Mouse (Mus musculus): ENCODE measurements around the gene Cuedc2.

DNA sequence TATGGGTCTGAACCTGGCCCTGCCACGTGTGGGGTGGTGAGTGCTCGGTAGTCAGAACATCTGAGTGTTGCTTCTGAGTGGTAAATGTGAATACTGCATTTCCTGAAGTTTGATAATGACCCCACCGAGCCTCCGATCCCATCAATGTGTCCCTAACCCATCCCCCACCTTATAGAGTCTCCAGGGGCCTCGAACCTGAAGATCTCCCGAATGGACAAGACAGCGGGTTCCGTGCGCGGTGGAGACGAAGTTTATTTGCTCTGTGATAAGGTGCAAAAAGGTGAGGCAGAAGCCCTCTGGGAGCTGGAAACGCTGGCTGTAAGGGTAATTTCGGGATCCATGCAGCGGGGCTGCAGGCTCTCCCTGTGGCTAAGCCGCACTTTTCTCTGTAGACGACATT, 30.7 kb downstream of the Cuedc2 start:
- TF ChIP-seq CTCF (IDR thresholded peaks at IDR 0.05; ENCODE audit: insufficient read depth, low read depth, low read length) (no peak), POLR2A (IDR thresholded peaks at IDR 0.05; ENCODE audit: insufficient read depth, low read depth, low read length) (no peak)

All from olfactory bulb, adult 2 months (tissue).